Mouse (Mus musculus): ENCODE results near the gene Mif.
A peak's percentile ranks its signal among the peaks of the same experiment; 100 is the strongest.
"Not testable (repeated sequence)": the region's sequence is repeated elsewhere in the genome, so short reads cannot be mapped to it uniquely, and the experiment has no call there.

The Mif gene

GRCm38 (mm10) chr10:75859786-75860470 lies at the start of gene Mif:
Mif (minus strand) TSS chr10:75860240.
- peak; percentile 73 for DNase-seq (ENCODE audit: low spot score)

DNA sequence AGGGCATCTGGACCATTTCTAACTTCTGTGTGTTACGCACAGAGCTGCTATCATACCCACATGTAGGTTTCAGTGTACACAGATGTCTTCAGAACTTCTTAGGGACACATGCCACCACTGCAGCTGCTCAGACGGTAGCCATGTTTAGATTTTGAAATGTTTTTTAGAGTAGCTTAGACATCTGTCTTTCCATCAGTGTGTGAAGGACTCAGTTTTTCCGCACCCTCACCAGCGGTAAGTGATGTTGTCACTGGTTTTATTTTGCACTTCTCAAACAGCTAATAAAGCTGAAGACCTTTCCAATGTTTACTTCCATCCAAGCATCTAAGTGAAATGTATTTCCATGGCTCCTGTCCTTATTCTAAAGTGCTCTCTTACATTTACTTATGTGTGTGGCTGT lies 46.8 kb upstream of the Mif start:
- no peak for DNase-seq (ENCODE audit: low spot score)

- DNase-seq (ENCODE audit: low spot score): no peak
Observed at GRCm38 (mm10) chr10:75904391-75904790, 44.4 kb upstream of the Mif start.

DNA sequence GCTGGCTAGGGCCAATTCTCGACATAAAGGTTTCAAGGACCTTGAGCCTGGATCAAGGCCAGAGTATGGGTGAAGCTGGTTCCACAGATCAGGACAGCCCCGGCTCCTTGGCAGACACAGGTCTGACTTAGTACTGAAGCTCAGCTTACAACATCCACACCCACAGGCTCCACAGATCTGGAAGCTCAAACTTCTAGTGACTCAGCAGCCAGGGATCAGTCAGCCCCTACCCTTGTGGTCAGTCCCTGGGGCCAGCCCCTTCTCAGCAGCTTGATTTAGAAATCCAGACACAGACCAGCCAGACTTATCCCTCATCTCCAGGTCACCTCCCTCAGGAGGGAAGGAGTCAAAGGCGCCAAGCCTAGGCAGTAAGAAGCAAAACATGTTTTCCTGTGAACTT lies 38.8 kb upstream of the Mif start:
- DNase-seq (ENCODE audit: low spot score): no peak

DNA sequence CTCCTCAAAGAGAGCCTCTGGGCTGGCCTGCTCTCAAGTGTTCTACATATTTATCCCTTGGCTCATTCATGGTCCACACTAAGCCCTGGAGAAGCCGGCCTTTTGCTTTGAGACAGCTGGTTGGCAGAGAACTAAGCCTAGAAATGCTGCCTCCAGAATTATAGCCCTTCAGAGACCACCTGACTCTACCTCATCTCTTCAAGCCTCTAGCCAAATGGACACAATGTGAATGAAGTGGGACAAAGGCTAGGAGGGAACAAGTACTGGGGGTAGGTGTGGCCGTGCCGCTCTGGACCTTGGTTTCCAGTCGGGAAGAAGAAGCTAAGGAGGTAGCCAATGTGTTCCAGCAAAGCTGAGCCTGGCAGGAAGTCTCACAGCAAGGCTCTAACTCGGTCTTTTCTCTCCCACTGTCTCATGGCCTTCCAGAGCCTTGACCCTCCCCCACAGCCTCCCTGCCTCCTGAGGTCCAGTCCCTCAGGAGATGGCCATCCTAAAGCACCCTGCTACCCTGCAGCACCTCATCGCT lies 38.1 kb upstream of the Mif start:
- no peak for DNase-seq (ENCODE audit: low spot score)

DNA sequence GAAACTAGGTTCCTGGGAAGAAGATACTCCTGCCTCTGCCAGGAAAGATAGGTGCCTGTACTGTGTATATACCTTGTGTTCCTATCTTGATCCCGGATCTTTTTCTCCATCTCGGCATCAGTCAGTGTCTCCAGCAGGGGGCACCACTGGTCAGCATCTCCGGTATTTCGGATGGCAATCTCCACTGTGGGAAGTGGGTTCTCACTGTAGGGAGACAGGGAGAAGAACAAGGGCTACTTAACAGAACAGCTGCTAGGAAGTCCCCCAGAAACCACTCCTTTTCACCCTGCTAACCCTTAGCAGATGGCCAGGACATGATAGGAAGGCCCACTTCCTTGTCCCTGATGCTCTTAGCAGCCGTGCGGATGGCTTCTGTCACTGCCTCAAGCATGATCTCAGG lies 37.3 kb upstream of the Mif start:
- no peak for DNase-seq (ENCODE audit: low spot score)

- DNase-seq (ENCODE audit: low spot score): no peak
Observed at GRCm38 (mm10) chr10:75896208-75896607, 36.2 kb upstream of the Mif start.

DNA sequence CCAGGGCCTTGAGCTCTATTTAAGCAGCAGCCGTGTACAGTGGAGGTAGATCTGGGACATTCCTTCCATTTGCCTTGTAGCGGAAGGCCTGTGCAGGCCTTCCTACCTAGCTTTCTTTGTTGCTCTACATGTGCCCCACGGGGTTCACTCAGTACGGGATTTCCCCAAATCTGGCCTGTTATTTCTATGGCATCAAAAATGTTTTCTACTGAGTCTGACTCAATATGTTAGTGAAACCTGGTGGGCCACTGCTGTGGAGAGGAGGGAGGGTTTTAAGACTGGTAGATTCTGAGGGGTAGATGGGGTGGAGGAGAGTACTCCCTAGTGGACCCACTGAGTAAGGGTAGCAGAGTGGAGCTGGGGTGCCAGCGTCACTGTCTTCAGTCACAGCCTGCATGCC lies 35.7 kb upstream of the Mif start:
- no peak for DNase-seq (ENCODE audit: low spot score)

DNA sequence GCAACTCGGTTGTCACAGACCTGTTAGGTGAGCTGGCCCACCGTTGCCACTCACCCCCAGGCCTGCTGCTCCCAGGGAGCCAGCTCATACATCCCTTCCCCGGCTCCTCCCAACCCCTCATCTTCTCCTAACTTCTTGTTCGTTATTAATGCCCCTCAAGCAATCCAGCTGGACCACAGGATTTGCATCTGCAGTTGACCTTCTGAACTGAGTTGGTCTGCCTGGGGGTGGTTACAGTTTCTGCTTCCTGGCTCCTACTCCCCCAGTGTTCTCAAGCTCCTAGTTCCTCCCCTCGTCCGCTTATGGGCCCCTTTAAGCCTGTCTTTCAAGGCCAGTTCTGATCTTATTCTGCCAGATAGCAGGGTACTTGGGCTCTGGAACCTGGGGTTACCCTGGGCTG lies 34.6 kb upstream of the Mif start:
- no peak for DNase-seq (ENCODE audit: low spot score)

DNA sequence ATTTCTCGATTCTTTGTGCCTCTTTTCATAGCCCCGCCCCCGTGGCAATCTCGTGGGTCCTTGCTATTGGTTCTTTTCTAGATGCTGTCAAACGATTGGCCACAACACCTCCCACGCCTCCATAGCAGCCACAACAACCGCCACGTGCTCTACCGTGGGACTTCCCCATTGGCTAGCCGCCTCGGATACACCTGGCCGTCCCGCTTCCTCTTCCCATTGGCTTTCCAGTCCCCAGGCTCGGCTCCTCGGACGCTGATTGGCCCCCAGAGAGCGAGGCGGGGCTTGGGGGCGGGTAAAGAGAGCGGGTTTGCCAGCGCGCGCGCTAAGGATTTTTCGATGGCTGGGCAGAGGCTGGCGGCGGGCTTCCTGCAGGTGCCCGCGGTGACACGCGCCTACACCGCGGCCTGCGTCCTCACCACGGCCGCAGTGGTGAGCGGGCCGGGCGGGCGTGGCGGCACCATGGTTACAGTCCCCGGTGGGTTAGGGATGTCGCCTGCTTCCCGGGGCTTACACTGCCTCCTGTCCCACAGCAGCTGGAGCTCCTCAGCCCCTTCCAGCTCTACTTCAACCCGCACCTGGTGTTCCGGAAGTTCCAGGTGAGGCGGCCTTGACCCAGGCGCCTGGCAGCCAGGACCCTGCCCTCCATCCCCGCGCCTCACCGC lies 33.2 kb upstream of the Mif start, which contains the start of gene Derl3:
Gene Derl3, plus strand, starts transcription at position 325 of the 662 bp plus-strand sequence.
- peak; percentile 98 for DNase-seq (ENCODE audit: low spot score)

GRCm38 (mm10) chr10:75889406-75890153 lies 29.5 kb upstream of the Mif start:
- no peak for DNase-seq (ENCODE audit: low spot score)

DNA sequence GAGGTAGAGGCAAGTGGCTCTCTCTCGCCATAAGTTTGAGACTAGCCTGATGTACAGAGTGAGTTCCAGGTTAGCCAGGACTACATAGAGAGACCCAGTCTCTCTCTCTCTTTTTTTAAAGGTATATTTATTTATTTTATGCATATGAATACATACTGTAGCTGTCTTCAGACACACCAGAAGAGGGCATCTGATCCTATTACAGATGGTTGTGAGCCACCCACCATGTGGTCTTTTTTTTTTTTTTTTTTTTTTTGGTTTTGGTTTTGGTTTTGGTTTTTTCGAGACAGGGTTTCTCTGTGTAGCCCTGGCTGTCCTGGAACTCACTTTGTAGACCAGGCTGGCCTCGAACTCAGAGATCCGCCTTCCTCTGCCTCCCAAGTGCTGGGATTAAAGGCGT lies 27.5 kb upstream of the Mif start:
- not testable (repeated sequence) for DNase-seq (ENCODE audit: low spot score)

DNA sequence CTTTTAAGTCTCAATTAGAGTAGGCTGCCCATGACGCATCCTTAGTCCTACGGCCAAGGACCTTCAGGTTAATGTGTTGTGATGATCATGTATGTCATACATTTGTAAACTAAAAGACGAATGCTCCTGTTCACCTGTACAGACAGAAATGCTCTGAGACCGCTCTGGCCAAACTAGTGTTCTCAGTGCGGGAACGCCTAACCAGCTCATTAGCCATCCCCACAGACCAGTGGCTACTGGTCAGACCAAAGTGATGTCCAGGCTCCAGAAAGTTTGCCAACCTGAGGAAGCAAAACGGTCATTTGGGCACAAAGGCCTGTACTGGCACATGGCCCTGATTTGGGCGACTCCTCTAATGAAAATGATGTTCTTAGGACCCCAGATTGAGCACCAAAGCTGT lies 24.7 kb upstream of the Mif start:
- DNase-seq (ENCODE audit: low spot score): no peak

GRCm38 (mm10) chr10:75883232-75883552 lies 23.2 kb upstream of the Mif start:
- peak; percentile 79 for DNase-seq (ENCODE audit: low spot score)

DNA sequence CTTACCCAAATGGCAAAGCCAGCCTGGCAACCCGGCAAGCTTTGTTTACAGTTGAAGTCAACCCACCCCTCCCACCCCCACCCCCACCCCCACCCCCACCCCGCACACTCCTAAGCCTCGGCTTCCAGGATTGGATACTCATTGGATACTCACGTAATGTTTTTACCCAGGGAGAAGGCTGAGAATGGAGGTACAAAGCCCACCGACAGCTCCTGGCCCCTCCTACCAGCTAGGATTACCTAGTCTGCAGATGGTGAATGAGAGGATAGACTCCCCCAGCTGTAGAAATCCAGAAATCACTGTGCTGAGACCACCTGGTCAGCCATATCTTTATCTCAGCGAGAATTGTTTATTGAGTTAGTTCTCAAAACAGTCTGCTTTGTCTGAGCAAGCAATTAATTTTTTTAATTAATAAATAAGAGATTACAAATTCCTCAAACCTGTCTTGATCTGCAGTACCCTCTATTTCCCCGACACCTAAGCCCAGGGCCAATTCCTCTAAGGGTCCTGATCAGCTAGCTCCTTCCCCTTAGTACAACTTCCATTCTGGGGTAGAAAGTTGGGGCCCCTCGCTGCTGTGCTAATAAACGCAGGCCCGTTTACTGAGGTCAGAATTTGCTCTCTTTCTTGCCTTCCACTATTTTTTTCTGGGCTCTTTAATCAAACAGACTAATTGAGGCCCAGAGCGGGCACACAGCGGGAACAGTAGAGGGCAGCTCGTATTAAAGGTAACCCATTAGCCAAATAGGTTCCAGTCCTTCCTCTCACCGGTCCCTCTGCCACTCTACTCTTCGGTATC lies 22.6 kb upstream of the Mif start:
- no peak for DNase-seq (ENCODE audit: low spot score)

DNA sequence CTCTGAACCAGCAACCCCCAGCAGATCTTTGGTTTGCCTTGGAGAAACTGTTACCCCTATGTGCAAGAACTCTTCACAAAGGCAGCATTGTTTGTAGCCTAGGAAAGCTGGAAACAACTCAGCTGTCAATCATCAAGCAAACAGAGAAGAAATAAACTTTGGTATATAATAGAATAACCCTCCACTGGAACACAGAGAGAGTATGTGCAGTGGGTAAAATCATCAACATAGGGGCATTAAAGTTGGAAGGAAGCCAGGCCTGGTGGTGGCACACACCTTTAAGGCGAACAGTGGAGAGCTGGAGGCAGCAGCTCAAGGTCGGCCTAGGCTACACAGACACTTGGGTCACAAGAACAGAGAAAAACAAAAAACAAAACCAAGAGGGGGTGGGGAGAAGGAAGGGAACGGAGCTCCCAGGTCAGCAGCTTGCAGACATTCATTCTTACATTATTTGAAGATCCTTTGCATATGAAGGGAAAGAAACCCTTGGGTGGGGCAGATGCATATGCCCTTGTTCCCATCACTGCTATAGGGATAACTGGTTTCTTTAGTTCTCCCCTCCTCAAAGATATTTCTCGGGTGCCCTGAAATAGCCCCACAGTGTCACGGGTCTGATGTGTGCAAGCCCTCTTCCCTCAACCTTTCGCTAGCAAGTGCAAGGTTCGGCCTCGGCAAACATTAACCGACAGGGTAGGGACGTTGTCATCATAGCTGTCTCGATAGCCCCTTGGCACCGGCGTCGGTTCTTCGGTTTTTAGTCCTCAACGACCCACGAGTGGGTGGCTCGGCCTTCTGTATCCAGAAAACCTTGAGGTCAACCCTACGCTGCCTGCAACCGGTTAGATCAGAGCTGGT lies 21.8 kb upstream of the Mif start:
- no peak for DNase-seq (ENCODE audit: low spot score)

DNA sequence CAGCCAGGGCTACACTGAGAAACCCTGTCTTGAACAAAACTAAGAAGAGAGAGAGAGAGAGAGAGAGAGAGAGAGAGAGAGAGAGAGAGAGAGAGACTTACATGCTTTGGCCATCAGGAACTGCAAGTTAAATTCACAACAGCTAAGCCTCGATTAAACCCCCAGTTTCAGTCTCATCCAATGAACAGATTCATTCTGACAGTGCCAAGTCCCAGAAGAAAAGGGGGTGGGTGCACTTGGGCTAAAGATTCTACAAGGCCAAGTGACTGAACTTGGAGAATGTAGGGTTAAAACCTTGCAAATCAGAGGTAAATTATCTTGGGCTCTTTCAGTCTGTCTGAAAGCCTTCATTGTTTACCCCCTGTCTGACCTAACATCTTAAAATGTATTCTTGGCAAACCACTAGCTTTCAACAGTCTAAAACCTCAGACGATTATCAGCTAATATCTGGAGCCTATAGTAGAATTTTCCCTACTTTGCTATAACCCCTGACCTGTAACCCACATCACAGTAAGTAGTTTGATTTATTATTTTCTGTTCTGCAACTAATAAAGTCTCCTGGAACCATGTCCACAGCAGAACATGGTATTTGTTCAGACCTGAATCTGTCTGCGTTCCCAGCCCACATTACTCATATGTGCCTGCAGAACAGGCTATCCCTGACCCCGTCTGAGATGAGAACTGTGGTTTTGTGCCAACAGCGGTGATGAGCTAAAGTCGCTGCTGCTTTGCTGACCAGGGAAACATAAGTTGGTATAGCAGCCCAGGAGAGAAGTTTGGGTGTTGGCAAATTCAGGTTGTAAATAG lies 20.9 kb upstream of the Mif start:
- no peak for DNase-seq (ENCODE audit: low spot score)

DNA sequence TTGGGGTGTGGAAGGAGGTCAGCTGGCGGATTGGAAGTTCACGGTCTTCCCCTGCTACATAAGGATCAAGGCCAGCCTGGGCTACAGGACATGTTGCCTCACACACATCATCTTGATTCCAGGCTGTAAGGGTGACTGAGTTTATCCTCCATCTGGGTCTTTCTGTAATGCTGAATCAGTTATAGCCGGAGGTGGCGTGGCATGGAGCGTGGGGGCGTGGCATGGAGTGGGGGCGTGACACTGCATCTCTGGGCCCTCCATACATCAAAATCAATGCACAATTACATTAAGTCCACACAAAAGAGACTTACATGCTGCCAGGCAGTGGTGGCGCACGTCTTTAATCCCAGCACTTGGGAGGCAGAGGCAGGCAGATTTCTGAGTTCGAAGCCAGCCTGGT lies 20.3 kb upstream of the Mif start:
- no peak for DNase-seq (ENCODE audit: low spot score)

GRCm38 (mm10) chr10:75878836-75879235 lies 18.8 kb upstream of the Mif start:
- no peak for DNase-seq (ENCODE audit: low spot score)

GRCm38 (mm10) chr10:75873543-75874170 lies 13.6 kb upstream of the Mif start:
- DNase-seq (ENCODE audit: low spot score): no peak

All from left cerebral cortex, adult 11 months (tissue).